Mouse (Mus musculus): ENCODE measurements at regions not wholly inside any gene's neighbourhood (a gene's known extent, or its start where the extent isn't known, plus 50 kb on each side); places are given as distances from the start of the nearest gene placed in this dataset.

DNA sequence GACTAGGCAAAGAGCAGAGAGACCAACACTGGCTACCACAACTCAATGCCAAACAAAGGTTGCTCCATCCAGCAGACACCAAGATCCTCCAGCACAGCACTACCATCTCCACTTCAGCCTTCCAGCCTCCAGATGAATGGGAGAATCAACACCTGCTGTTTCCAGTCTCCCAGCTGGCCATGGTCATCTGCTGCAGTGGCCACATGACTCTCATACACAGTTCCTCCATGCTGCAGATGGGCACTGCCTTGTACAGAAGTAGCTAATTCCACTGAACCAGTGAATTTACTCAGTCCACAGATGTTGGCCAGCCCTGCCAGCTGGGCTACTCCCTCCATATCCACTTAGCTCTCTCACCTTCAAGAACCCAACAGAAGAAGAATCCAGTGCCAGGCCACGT, 63.0 kb upstream of the Vstm5 start:
- DNase-seq: no peak

DNA sequence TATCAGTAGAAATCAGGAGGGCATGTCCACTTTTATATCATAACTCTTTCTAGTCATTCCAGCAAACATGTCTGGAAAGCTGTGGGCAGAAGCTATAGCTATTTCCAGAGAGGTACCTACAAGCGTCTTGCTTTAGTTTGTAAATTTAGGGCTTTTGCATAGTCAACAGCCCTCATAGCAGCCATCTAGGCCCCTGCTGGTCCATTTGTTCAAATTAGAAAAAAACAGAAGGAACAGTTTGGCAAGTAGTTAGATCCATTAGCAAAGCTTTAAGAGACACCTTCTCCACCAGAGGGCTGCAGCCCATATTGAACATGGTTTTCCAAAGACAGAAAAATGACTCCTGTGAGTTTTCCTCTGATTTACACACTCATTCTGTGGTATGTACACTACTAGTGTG, 63.4 kb upstream of the Vstm5 start:
- no peak for DNase-seq

DNA sequence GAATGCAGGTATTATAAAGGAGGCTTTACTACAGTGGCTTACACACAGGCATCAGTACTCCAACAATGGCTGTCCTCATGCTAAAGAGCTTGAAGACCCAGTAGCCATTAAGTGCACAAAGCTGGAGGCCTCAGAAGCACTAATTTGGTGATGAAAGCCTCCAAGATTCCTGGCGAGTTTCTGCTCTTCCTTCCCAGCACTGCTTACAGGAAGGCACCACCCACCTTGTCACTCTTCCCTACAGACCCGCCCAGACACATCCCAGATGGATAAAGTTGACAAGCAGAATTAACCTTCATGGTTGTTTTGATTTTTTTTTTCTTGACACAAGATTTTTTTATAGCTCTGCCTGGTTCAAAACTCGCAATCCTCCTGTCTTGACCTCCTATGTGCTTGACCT, 59.0 kb upstream of the Hephl1 start:
- no peak for DNase-seq

DNA sequence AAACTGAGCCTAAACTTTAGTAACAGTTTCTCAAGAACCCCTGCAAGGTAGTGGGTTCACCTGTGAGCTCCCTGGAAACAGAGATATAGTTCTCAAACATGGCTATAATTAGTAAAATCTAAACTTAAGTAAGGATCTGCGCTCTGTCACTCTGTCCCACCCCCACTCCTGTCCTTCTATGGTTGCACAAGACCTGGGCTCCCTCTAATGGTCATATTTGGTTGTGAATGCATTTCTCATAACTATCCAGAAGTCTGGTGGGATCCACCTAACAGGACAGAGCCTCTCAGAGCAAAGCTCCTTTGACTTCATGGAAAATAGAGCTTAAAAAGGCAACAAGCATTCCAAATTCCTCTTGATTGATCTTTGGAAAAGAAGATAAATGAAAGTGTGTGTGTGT, 57.8 kb upstream of the Hephl1 start:
- DNase-seq: peak; percentile 34

DNA sequence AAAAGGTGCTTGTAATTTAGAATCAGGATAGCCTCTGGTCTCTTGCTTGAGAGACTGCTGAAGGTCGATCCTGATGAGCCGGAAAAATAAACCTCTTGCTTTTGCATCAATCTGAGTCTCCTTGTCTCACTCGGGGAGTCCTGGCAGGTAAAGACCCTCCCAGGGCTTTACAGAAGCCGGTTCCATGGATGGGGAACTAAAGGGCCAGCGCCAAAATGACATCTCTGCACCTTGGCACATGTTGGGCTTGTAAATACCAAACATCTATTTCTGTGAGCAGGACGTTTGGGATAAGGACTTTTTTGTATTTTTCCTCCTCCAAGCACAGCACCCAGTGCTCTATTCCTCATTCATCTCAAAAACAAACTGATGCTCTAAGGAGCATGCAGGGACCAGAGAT, 57.1 kb upstream of the Hephl1 start:
- DNase-seq: no peak

DNA sequence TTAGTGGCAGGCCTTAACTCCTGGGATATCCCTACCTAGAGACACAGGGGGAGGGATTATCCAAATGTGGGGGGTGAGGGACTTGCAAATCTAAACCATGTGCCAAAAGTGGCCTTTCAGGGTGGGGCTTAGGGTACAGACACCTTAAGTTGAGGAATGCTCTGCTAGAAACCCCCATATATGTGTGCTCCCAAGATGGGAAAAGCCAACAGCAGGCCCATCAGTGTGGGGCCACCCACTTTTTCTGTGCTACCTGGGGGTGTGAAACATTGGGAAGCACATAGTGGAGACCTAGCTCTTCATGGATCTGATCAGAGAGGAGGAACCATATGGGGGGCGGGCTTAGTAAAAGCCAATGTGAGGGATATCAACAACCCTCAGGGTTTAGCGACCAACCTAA, 55.0 kb upstream of the Hephl1 start:
- DNase-seq: no peak

DNA sequence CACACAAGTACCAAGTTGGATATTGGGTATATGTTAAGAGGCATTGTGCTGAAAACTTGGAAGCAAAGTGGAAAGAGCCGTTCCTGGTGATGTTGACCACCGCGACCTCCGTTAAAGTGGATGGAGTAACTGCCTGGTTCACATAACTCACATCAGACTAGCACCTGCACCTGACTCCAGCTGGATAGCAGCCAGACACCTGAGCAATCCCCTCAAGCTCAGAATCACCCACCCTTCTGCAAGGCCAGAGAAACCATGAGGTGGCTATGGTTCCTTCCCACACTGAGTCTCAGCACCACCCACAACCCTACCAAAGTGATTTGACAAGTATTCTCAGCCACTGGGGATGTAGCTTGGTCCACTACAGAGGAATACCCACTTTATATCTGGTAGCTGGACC, 54.6 kb upstream of the Hephl1 start:
- DNase-seq: no peak
